Mouse (Mus musculus) ES-E14 (cell line): ENCODE results near the gene Snap91. TPM values are rescaled to one million over a fixed set of nuclear protein-coding genes. Genes with fewer than 3 reads are reported as not detected.

Experiments
- DNase-seq: peaks from one replicate; pipeline ENCODE4 v3.0.0-alpha.2; 2013; ENCODE audit warnings: low read depth, low spot score
- H3K27ac ChIP-seq: 2 replicates; pipeline ENCODE4 v1.5.1; 2012; ENCODE audit warnings: low read depth, mild to moderate bottlenecking, low read length, moderate library complexity, mixed read lengths; ENCODE audit not compliant: poor library complexity, insufficient read depth, severe bottlenecking
- H3K36me3 ChIP-seq: 2 replicates; pipeline ENCODE4 v1.6.1; 2012; ENCODE audit warnings: mild to moderate bottlenecking, low read length, moderate library complexity, mixed read lengths; ENCODE audit not compliant: control insufficient read depth, poor library complexity, insufficient read depth, severe bottlenecking
- H3K4me1 ChIP-seq, 2 experiments: fragments of 150-350 bp in 1 of 2; sonication (generic) in 1 of 2; 2 replicates each; pipeline ENCODE4 v1.6.1; 2012; ENCODE audit warnings: low read length in 2 of 2, mild to moderate bottlenecking in 1 of 2, mixed read lengths in 1 of 2; ENCODE audit not compliant: control insufficient read depth in 2 of 2, insufficient read depth in 2 of 2, poor library complexity in 1 of 2
- H3K4me3 ChIP-seq, 2 experiments: fragments of 150-350 bp in 1 of 2; sonication (generic) in 1 of 2; 2 replicates each; pipeline ENCODE4 v1.5.1; 2012; ENCODE audit warnings: low read length in 2 of 2, low read depth in 1 of 2, mild to moderate bottlenecking in 1 of 2, mixed read lengths in 1 of 2; ENCODE audit not compliant: insufficient read depth in 1 of 2, poor library complexity in 1 of 2, severe bottlenecking in 1 of 2
- H3K9ac ChIP-seq: 2 replicates; pipeline ENCODE4 v1.6.1; 2012; ENCODE audit warnings: low read depth, mild to moderate bottlenecking, low read length, mixed read lengths; ENCODE audit not compliant: poor library complexity, insufficient read depth, severe bottlenecking
- H3K9me3 ChIP-seq: fragments of 150-350 bp; sonication (generic); 2 replicates; pipeline ENCODE4 v1.6.1; 2012; ENCODE audit warnings: low read depth, mild to moderate bottlenecking, low read length; ENCODE audit not compliant: control insufficient read depth, insufficient read depth
- CHD2 ChIP-seq: IDR thresholded peaks from 2 replicates; pipeline ENCODE4 v1.6.1; 2014; ENCODE audit warnings: mild to moderate bottlenecking, low read depth, low read length, inconsistent platforms
- HCFC1 ChIP-seq: IDR thresholded peaks from 2 replicates; pipeline ENCODE4 v1.6.1; 2012; ENCODE audit warnings: low read length, inconsistent platforms, borderline replicate concordance; ENCODE audit not compliant: insufficient read depth
- MAFK ChIP-seq: IDR thresholded peaks from 2 replicates; pipeline ENCODE4 v1.6.1; 2014; ENCODE audit warnings: mild to moderate bottlenecking, low read depth, low read length, inconsistent platforms; ENCODE audit not compliant: insufficient read depth
- ZC3H11A ChIP-seq: IDR thresholded peaks from 2 replicates; pipeline ENCODE4 v1.6.1; 2012; ENCODE audit warnings: low read depth, mild to moderate bottlenecking, inconsistent platforms, low read length, borderline replicate concordance
- ZNF384 ChIP-seq: IDR thresholded peaks from 2 replicates; pipeline ENCODE4 v1.6.1; 2012; ENCODE audit warnings: low read depth, low read length, inconsistent platforms
- in situ Hi-C, 2 experiments: fragments of 600-800 bp; cut with MboI; formaldehyde crosslinking; loops; one replicate each; pipeline ENCODE4 v1.15.1; 2025; ENCODE audit warnings: low sequenced_read_pairs in 2 of 2, inconsistent platforms in 1 of 2; ENCODE audit not compliant: unreplicated experiment in 2 of 2
- total RNA-seq: library from RNA; depleted of rRNA; stranded (reverse); fragments of 300-350 nt; gene quantifications from 2 replicates; pipeline ENCODE4 v1.2.3, GENCODE M21; 2012

Snap91 gene
- total RNA-seq, 1 experiment, result 0.80 TPM

DNA sequence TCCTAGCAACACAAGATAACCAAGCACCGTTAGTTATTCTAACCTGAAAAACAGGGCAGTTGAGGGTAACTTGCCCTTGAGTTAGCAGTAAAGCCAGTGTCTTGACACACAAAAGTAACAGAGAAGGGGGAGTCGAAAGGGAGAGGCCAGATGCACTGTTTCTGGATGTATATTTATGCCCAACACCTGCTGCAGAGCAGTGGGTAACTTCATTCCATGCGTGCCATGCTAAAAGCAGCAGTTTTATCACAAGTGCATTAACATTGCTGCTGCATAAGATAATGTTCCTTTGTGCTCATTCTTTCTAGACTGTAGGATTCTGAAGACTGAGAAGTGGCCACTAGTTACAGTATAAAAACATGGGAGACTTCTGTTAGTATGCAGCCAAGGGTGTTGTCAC, 36.1 kb upstream of the Snap91 start:
- DNase-seq, result no peak
- H3K4me1 ChIP-seq, result no peaks in the 10 kb centered on the region
- H3K36me3 ChIP-seq, result no peaks in the 10 kb centered on the region
- in situ Hi-C loops, result no loop called here
- H3K27ac ChIP-seq, result no peak overlapping the region
- no peak for TF ChIP-seq HCFC1
- TF ChIP-seq ZC3H11A, result no peak
- TF ChIP-seq MAFK, result no peak
- no peak for TF ChIP-seq CHD2
- TF ChIP-seq ZNF384, result no peak
- H3K9ac ChIP-seq, result no peak overlapping the region
- no peak overlapping the region for H3K4me3 ChIP-seq
- no peaks in the 10 kb centered on the region for H3K9me3 ChIP-seq

DNA sequence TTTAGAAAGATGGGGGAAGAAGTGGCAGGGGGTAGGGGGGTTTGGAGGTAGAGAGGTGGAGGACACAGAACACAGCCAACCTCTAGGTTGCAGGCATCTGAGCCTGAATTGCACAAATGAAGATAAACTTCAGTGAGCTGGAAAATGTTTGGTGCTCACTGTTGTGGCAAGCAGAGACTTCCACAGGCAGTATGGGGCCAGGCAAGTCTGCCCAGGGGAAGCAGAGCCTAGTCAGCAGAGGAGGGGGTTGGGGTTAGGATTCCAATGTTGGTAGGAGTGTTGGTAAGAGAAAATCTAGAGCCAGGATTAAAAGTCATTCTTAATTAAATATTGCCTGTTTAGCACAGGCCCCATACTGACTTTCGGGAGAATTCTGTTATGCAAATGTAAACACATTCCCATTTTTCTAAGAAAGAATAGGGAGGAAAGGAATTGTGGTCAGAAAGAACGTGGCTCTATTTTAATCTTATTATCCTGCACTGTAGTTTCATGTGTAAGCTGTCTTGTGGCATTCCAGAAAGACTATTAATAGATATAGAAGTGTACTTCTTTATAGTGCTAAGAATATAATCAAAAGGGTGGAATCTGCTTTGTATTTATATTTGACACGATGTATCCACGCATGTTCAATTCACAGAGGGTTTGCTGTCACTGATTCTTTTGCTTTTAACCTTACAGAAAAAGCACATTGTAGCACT, 19.2 kb upstream of the Snap91 start:
- H3K9ac ChIP-seq, result no peak overlapping the region
- no peaks in the 10 kb centered on the region for H3K4me1 ChIP-seq
- in situ Hi-C loops, result no loop called here
- no peak overlapping the region for H3K4me3 ChIP-seq
- TF ChIP-seq MAFK (no peak), ZNF384 (no peak), CHD2 (no peak), HCFC1 (no peak), ZC3H11A (no peak)
- H3K9me3 ChIP-seq, result no peaks in the 10 kb centered on the region
- no peaks in the 10 kb centered on the region for H3K36me3 ChIP-seq
- no peak overlapping the region for H3K27ac ChIP-seq
- no peak for DNase-seq

DNA sequence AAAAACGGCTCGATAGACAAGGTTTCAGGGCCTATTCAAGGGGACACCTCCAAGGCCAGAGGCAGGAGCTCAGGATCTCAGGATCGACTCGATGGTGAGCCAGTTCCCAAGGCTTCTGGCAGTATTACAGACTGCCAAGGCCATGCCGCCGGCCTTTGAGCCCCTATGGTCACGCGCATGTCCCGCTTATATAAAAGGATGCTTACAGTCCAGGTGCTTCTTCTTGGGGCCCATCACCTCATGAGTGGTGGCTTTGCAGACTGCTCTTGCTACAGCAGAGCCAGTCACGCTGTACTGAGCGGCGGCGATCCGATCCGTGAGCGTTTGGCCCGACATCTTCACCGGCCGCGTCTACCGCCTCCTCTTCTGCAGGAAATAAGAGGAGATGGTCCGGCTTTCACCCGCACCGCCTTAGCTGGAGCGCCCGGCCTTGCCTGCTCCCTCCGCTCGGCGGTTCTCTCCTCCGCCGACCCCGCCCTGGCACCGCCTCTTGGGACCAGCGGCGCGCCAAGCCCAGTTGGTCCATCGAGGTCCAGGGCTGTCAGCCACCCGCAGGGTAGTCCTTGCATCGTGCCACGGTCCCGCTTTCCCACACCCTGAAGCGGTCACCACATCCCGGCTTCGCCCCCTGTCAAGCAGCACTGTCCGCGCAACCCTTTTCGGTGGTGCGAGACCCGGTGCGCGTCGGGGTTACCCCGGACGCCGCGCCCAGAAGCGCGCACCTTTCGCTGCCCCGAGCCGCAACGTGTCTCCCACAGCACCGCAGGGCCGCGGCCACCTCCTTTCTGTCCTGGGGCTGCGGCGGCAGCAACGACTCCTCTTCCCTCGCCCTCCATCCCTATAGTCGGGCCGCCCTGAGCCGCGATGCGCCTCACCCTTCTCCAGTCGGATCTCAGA, 990 bp downstream of the Snap91 start:
- H3K4me3 ChIP-seq, result peak overlapping the region; percentile 78 to 87
- peak; percentile 6 for DNase-seq
- H3K4me1 ChIP-seq, result peaks cover 0 to 2% of the 10 kb centered on the region in 2 experiments; a peak in 1 of 4 replicates
- H3K27ac ChIP-seq, result no peak overlapping the region
- in situ Hi-C loops, result no loop called here
- no peaks in the 10 kb centered on the region for H3K36me3 ChIP-seq
- H3K9me3 ChIP-seq, result no peaks in the 10 kb centered on the region
- TF ChIP-seq HCFC1, result no peak
- TF ChIP-seq ZNF384, result no peak
- no peak for TF ChIP-seq MAFK
- TF ChIP-seq CHD2, result no peak
- TF ChIP-seq ZC3H11A, result no peak
- no peak overlapping the region; the same call in 1 of the 2 replicates for H3K9ac ChIP-seq

DNA sequence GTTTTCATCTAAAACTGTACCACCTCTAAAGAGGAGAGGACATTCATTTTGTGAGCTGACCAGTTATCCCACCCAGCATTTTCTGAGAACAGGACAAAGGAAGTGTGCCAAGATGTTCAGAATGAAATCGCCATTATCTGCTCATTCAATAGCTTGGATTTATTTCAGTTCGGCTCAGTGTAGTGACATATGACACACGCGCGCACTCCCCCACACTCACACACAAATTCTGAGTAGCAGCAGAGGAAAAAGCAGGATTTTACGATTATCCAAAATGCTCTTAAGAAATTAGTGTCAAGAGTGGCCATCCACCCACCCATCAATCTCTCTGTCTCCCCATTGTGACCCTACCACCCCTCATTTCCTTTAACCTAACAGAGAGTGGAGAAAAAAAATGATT, 1.7 kb downstream of the Snap91 start:
- Histone ChIP-seq H3K36me3 (no peaks in the 10 kb centered on the region), H3K4me1 (peaks cover 0 to 2% of the 10 kb centered on the region in 2 experiments; a peak in 1 of 4 replicates), H3K9ac (no peak overlapping the region), H3K27ac (no peak overlapping the region), H3K4me3 (peak overlapping the region in 1 of 2 experiments; percentile 87; a peak in 1 of 4 replicates), H3K9me3 (no peaks in the 10 kb centered on the region)
- TF ChIP-seq ZC3H11A (no peak), MAFK (no peak), ZNF384 (no peak), HCFC1 (no peak), CHD2 (no peak)
- in situ Hi-C loops, result no loop called here
- no peak for DNase-seq
